Mouse (Mus musculus): ENCODE measurements around the gene Speg.

Speg gene

DNA sequence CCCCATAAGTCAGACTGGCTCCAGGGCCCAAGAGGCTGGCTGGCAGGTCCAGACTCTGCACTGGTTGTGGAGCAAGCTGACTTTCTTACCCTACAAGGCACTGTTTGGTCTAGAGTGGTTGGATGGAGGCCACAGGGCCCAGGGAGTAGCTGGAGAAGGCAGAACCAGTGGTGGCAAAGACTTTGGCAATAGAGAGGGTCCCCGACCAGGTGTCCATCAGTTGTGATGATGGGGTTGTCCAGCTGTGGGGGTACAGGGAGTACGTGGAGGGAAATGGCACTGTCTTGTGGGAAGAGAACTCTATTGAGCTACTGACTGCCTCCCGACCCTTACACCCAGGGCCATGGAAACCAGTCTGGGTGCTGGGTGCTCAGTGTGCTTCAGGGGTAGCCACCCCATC, 18.7 kb downstream of the Speg start:
- no peak for DNase-seq (ENCODE audit: low read depth, low spot score)

DNA sequence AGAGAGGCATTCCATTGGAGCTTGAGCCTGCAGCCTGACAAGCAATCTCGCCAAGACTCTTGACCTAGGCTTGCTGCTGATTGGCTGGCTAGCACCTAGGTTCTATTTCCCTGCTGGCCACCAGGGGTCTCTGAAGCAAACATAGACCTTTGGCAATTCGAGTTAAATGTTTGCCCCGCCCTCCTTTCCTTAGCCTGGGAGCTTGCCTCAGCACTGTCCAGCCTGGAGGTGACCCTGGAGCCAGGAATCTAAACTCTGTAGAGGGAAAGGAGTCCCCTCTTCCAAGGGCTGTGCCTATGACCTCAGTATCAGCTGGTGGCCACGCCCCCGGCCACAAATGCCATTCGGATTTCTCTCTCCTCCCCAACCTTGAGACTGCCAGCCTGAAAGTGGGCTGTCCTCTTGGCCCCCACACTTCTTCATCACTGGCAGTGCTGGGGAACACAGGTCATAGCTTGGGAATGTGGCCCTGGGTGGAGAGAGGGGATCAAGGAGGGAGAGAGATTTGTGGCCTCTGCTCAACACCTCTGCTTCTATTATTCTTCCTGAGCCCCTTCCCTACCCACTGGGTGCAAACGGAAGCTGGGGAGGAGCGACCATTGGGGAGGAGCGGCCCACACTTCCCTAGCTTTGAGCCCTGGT, 23.8 kb downstream of the Speg start:
- DNase-seq (ENCODE audit: low read depth, low spot score) = peak; percentile 61

DNA sequence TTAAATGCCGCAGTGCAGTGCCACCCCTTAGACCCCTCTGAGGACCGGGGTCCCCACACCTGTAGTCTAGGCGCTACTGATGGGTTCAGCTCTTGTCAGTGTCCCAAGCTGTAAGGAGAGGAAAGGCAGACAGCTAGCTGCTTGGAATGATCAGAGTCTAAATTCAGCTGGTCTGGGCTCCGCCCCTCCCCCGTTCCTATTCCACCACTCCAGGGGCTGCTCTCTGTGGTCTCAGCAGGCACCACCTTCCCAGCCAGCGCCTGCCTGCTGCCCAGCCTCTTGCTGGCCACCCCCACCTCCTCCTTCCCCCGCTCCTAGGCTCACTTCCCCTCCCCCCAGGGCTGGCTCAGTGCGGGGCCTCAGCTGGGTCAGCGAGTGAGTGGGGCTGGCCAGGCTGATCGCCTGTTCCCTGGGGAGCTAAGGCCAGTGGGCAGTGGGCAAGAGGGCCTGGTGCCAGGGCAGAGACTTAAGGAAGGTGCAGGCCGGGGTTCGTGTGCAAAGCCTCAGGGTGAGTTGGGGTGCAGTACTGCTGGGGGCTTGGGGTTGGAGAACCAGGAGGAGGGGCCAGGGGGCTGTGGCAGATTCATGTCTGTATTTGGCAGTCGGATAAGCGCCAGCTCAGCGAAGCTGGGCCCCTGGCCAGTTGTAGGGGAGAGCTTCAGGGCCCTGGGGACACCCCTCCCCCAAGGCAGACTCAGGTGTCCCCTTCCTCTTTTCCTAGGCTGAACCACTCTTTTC, 24.8 kb downstream of the Speg start:
- no peak for DNase-seq (ENCODE audit: low read depth, low spot score)

DNA sequence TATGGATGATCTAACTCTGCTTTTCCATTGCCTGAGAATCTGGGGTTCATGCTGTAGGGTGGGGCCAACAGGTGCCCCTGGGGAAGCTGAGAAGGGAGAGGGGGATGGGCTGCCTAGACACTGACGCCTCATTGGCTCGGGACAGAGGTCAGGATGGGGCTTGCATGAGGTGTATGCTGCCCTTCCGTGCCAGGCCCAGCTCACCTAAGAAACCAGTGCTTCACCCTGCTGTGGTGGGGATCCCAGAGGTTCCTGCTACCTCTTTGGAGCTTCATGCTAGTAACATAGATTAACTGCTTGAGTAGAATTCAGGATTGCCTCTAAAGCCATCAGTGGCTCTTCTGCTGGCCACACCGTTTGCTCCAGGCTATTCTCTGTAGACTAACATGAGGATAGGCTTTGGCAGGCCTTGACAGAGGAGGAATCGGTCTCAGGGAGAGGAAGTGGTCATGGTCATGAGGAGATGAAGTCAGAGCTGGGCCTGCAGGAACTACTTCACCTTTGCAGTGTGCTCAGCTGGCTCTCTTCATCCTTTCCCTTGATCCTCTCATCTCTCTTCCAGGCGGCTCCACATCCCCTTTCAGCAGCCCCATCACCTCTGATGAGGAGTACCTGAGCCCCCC, 25.5 kb downstream of the Speg start:
- DNase-seq (ENCODE audit: low read depth, low spot score) = no peak

DNA sequence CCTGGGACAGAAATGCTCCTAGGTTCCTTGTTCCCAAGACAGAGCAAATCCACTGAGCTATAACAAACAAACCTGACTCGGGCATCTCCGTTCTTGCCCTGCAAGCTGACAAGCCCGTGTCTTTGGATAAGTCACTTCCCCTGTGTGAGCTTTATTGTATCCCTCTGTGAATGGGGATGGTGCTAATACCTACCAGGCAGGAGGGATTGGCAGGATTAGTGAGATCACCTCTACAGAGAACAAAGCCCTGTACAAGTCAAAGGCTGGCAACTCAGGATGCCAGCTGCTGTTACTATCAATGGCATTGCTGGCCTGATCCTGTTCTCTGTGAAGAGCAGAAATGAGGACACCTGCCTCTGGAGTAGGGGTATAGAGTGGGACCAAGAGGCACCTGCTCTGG, 30.4 kb downstream of the Speg start:
- DNase-seq (ENCODE audit: low read depth, low spot score) = no peak

DNA sequence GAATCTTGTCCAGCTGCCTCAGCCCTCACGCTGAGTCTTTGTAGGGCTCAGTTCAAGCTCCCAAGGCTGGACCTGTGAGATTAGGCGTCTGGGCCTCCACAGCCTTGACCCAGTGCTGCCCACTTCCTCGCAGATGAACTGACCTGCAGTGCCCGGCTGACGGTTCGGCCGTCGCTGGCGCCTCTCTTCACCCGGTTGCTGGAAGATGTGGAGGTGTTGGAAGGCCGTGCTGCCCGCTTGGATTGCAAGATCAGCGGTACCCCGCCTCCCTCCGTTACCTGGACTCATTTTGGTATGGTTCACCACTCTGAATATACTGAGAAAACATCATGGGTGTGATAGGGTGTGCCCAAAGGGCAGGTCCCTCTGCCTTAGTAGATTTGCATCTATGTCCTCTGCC, 31.1 kb downstream of the Speg start:
- DNase-seq (ENCODE audit: low read depth, low spot score) = no peak

DNA sequence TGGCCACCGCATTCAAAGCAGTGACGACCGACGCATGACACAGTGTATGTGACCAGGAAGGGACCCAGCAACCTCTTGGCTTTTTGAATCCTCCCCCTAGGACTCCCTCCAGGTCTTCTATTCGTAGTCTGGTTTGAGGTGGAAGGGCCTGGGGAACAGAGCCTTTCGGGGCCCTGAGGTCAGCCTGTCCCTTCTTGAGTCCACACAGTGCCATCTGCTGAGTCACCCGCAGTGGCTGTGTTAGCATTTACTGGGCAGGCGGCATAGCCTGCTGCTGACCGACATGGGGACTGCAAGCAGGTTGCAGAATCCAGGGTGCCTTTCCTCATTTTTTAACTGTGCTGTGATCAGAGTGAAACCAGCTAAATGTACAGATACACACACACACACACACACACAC, 32.0 kb downstream of the Speg start:
- no peak for DNase-seq (ENCODE audit: low read depth, low spot score)

DNA sequence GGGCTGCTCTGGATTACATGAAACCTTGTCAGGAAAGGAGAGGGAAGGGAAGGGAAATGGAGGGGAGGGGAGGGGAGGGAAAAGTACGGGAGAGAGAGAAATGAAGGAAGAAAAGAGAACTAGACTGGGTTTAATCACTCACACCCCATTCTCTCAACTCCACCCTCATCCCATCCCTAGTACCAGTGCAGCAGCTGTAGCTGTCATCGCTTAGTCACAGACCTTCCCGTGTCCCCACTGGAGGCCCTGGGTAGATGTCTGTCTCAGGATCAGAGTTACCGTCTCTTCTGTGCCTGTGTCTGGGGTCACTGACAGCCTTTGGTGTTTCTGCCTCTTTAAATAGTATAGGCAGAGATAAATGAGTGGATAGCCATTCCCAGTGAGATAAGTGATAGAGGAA, 33.1 kb downstream of the Speg start:
- no peak for DNase-seq (ENCODE audit: low read depth, low spot score)

DNA sequence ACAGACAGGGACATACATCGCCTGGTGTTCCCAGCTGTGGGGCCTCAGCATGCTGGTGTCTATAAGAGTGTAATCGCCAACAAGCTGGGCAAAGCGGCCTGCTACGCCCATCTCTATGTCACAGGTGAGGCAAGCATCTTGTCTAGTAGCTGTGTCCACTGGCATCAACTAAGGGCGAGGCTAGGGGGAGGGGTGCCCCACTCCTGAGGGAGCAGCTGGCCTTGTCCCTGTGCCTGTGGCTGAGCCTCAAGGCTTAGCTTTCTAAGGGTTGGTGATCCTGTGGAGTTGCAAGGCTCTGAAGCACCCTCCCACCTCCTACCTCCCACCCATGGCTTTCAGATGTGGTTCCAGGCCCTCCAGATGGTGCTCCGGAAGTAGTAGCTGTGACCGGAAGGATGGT, 34.9 kb downstream of the Speg start:
- no peak for DNase-seq (ENCODE audit: low read depth, low spot score)

DNA sequence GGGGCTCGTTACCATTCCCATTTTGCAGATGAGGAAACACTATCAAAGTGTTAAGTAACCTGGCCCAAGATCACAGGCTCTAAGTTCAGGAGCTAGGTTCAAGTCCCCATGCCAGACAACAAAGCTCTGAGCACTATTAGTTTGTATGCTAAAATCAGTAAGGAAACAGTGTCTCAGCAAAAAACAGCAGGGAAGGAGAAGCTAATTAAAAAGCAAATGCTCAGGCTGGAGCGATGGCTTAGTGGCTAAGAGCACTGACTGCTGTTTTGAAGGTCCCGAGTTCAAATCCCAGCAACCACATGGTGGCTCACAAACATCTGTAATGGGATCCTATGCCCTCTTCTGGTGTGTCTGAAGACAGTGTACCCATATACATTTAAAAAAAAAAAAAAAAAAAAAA, 37.1 kb downstream of the Speg start:
- DNase-seq (ENCODE audit: low read depth, low spot score) = no peak

DNA sequence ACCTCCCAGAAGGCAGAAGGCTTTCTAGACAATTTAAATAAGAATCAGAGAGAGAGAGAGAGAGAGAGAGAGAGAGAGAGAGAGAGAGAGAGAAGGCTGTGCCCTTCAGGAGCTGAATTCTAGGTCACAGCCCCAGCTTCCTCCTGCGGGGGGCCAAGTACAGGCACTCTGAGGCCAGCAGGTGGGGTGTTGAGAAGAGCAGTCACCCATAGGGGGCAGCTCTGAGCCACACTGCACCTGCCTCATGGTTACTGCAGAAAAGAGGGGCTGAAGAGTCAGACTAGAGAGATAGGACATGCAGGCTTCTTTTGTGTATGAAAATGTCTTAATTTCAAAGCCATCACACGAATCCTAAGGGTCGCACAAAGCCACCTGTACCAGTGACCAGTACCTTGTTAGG, 38.7 kb downstream of the Speg start:
- peak; percentile 48 for DNase-seq (ENCODE audit: low read depth, low spot score)

DNA sequence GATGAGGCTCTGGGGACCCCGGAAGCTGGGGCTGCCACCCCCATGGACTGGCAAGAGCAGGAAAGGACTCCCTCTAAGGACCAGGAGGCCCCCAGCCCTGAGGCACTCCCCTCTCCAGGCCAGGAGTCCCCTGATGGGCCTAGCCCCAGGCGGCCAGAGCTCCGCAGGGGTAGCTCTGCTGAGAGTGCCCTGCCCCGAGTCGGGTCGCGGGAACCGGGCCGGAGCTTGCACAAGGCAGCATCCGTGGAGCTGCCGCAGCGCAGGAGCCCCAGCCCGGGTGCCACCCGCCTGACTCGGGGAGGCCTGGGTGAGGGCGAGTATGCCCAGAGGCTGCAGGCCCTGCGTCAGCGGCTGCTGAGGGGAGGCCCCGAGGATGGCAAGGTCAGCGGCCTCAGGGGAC, 46.7 kb downstream of the Speg start:
- no peak for DNase-seq (ENCODE audit: low read depth, low spot score)

DNA sequence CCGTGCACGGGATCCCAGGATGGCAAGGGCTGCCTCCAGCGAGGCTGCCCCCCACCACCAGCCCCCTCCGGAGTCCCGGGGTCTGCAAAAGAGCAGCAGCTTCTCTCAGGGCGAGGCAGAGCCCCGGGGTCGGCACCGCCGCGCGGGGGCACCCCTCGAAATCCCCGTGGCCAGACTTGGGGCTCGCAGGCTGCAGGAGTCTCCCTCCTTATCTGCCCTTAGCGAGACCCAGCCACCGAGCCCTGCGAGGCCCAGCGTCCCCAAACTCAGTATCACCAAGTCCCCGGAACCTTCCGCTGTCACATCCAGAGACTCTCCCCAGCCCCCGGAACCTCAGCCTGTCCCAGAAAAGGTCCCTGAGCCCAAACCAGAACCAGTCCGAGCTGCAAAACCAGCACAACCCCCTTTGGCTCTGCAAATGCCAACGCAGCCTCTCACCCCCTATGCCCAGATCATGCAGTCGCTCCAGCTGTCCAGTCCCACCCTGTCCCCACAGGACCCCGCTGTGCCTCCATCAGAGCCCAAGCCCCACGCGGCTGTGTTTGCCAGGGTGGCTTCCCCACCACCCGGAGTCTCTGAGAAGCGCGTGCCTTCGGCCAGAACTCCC, 47.2 kb downstream of the Speg start:
- no peak for DNase-seq (ENCODE audit: low read depth, low spot score)

DNA sequence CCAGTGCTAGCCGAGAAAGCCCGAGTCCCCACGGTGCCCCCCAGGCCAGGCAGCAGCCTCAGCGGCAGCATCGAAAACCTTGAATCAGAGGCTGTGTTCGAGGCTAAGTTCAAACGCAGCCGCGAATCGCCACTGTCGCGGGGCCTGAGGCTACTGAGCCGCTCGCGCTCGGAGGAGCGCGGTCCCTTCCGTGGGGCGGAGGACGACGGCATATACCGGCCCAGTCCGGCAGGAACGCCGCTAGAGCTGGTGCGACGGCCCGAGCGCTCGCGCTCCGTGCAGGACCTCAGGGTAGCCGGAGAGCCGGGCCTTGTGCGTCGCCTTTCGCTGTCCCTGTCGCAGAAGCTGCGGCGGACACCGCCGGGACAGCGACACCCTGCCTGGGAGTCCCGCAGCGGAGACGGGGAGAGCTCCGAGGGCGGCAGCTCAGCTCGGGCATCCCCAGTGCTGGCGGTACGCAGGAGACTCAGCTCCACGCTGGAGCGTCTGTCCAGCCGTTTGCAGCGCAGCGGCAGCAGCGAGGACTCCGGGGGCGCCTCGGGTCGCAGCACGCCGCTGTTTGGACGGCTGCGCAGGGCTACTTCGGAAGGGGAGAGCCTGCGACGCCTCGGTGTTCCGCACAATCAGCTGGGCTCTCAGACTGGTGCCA, 47.9 kb downstream of the Speg start:
- no peak for DNase-seq (ENCODE audit: low read depth, low spot score)

DNA sequence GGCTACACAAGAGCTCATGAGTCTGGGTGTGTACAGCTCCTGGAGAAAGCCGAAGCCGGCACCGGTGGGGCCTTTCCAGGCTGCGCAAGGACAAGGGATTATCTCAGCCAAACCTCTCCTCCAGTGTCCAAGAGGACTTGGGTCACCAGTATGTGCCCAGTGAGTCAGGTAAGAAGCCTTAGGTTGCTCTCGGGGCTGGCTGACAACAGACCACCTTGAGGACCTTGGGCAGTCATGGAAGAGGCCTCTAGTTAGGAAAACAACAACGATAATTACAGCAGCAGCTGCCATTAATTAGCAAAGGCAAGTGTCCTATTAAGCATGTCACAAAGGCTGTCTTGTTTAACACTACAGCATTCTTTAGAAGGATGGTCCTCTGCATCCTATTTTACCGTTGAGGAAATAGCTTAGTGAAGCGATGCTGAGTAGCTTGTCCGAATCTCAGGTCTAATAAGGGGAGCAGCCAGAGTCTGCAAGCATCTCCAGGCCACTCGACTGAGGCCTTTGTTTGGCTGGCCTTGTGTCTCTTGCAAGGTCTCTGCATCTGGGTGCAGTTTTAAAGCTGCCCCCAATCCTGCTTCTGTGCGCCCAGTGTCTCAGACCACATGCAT, 48.8 kb downstream of the Speg start:
- DNase-seq (ENCODE audit: low read depth, low spot score) = no peak

DNA sequence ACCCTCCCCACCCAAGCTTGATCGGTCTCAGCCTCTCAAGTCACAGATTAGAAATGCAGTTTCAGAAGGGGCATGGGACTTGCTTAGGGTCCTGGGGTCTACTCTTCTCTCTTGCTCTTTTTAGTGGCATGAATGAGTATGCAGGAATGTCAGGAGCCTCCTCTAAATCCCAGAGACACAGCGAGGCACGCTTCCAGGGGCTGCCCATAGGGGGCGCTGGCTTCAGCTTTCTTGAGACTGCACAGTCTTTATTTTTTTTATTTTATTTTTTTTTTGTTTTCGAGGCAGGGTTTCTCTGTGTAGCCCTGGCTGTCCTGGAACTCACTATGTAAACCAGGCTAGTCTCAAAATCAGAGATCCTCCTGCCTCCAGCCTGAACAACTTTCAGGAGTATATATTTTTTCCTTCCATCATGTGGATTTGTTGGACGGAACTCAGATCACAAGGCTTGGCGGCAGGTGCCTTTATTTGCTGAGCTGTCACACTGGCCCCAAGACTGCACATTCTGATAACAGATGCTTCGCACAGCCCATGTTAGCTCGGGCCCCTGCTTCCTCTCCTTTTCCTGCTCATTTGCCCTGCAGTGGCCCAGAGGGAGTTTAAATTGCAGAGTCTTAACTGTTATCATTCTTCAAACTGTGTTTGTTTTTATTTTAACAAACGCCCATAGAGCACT, 50.8 kb downstream of the Speg start:
- DNase-seq (ENCODE audit: low read depth, low spot score) = peak; percentile 60

DNA sequence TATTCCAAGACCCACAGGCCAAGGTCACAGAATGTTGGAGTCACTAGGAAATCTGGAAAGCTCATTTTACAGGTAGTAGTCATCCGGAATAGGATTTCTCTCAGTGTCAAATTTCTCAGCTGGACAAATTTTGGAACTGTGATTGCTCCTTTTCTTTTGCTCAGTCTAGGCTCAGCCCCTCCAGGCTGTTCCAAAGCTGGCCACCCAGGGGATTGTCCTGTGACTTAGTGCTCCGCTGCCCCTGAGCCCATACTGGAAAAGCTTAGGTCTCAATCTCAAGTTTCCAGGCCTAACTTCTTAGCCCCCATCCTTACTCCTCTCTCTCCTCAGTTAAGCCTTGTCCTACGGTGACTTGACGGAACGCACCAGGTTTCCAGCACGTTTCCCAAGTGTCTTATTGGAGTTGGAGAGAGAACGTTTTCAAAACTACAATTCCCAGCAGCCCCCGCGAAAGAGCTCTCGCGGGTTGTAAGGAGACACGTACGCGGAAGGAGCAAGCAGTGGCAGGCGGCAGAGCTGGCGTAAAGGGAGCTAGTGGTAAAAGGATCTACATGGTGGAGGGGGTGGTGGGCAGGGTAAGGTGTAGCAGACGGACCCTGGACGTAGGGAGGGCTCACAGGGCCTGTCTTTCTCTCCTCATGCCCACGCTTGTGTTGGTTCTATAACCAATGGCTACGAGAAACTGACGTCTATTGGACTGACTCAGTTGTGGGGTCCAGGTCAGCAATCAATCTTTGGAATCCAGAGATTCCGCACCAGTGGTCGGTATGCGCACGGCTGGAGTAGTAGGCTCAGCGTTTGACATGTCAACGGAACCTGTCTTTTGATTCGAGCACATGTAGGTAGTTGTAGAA, 60.6 kb downstream of the Speg start, which contains the start of gene Gmppa:
Gene Gmppa, plus strand, starts transcription at position 456 of the 854 bp plus-strand sequence.
- peak; percentile 81 for DNase-seq (ENCODE audit: low read depth, low spot score)

DNA sequence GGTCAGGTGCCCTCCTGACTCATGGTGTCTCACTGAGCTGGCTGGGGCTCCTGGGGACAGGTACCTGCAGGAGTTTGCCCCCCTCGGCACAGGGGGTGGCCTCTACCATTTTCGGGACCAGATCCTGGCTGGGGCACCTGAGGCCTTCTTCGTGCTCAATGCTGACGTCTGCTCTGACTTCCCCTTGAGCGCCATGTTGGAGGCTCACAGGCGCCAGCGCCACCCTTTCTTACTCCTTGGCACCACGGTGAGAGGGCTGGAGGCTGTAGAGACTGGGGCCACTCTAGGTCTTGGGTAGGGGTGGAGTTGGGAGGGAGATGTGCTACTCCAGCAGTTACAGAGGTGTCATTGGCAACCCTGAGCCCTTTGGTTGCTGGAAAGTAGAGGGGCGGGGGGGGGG, 63.7 kb downstream of the Speg start:
- no peak for DNase-seq (ENCODE audit: low read depth, low spot score)

DNA sequence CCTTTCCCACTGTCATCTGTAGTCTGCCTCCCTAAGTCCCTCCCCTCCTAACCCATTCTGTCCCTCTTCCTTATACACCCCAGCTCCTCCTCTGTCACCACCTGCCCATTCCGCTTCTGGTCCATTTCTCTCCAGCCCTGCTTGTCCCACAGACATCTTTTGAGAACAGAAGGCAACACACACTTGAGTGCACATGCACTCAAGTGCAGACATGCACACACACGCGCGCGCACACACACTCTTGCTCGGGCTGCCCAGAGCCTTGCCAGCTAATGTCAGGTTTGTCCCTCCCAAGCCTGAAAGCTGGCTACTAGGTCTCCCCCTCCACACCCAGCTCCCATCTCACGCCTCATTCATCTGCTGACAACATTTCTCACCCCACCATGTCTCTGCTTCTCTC, 65.6 kb downstream of the Speg start:
- no peak for DNase-seq (ENCODE audit: low read depth, low spot score)

DNA sequence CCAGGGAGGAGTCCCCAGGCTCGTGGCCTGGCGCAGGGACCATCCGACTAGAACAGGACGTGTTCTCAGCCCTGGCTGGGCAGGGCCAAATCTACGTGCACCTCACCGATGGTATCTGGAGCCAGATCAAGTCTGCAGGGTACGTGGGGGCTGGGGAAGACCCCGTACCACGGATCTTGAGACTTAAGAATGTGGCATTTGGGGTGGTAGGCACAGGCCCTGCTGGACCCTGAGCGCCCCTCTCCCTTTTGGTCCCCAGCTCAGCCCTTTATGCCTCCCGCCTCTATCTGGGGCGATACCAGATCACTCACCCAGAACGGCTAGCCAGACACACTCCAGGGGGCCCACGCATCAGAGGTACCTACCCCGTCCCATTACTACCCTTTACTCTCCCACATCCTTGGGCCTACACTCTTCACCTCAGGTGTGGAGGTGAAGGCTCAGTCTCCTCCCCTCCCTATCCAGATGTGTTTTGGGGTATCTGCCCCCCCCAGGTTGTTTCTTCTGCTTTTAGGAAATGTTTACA, 66.4 kb downstream of the Speg start:
- DNase-seq (ENCODE audit: low read depth, low spot score) = no peak
